Mouse (Mus musculus) retina, postnatal 7 days (tissue): ENCODE measurements at regions not wholly inside any gene's neighbourhood (a gene's known extent, or its start where the extent isn't known, plus 50 kb on each side); places are given as distances from the start of the nearest gene placed in this dataset.

Experiments
- DNase-seq: peaks from one replicate; pipeline ENCODE4 v3.0.0-alpha.2; 2012; ENCODE audit warnings: low read depth, low spot score

- DNase-seq = no peak
Measured at GRCm38 (mm10) chr8:26353476-26353875, 234.1 kb downstream of the Gm45692 start.

- no peak for DNase-seq
Measured at GRCm38 (mm10) chr8:26354516-26354915, 235.2 kb downstream of the Gm45692 start.

- DNase-seq = no peak
Measured at GRCm38 (mm10) chr8:26356801-26357200, 237.5 kb downstream of the Gm45692 start.

GRCm38 (mm10) chr8:26358711-26359136, 239.4 kb downstream of the Gm45692 start:
- DNase-seq = no peak

- DNase-seq = no peak
Measured at GRCm38 (mm10) chr8:26362366-26362765, 243.0 kb downstream of the Gm45692 start.

- DNase-seq = no peak
Measured at GRCm38 (mm10) chr8:26363616-26364015, 244.3 kb downstream of the Gm45692 start.

- DNase-seq = no peak
Measured at GRCm38 (mm10) chr8:26364637-26365036, 245.3 kb downstream of the Gm45692 start.

GRCm38 (mm10) chr8:26380668-26381067, 261.3 kb downstream of the Gm45692 start:
- DNase-seq = peak; percentile 44

GRCm38 (mm10) chr8:26382426-26382825, 263.1 kb downstream of the Gm45692 start:
- no peak for DNase-seq

- no peak for DNase-seq
Measured at GRCm38 (mm10) chr8:26383886-26384285, 264.6 kb downstream of the Gm45692 start.

- DNase-seq = no peak
Measured at GRCm38 (mm10) chr8:26384305-26384993, 265.1 kb downstream of the Gm45692 start.

- no peak for DNase-seq
Measured at GRCm38 (mm10) chr8:26384994-26385345, 265.6 kb downstream of the Gm45692 start.

- no peak for DNase-seq
Measured at GRCm38 (mm10) chr8:26395061-26395460, 275.7 kb downstream of the Gm45692 start.

GRCm38 (mm10) chr8:26420002-26420401, 300.7 kb downstream of the Gm45692 start:
- no peak for DNase-seq

GRCm38 (mm10) chr8:26420536-26420935, 301.2 kb downstream of the Gm45692 start:
- no peak for DNase-seq

GRCm38 (mm10) chr8:26427311-26427710, 308.0 kb downstream of the Gm45692 start:
- no peak for DNase-seq

- no peak for DNase-seq
Measured at GRCm38 (mm10) chr8:26429751-26430327, 310.5 kb downstream of the Gm45692 start.

GRCm38 (mm10) chr8:26432161-26432919, 313.0 kb downstream of the Gm45692 start:
- no peak for DNase-seq

- DNase-seq = no peak
Measured at GRCm38 (mm10) chr8:26436236-26436635, 316.9 kb downstream of the Gm45692 start.

- DNase-seq = no peak
Measured at GRCm38 (mm10) chr8:26437571-26437970, 318.2 kb downstream of the Gm45692 start.

- DNase-seq = no peak
Measured at GRCm38 (mm10) chr8:26438246-26438862, 319.0 kb downstream of the Gm45692 start.

GRCm38 (mm10) chr8:26438877-26439276, 319.5 kb downstream of the Gm45692 start:
- DNase-seq = no peak
